Mouse (Mus musculus): ENCODE data around the gene Kcnmb4. TPM values are rescaled to one million over a fixed set of nuclear protein-coding genes. Genes with fewer than 3 reads are reported as not detected.
A peak's percentile ranks its signal among the peaks of the same experiment; 100 is the strongest.

Gene Kcnmb4
- polyA plus RNA-seq (2014; fragmentation: Nextera tagmentation; extraction: Ambion mirVana) = 9.5 and 12.9 TPM in 2 replicates

DNA sequence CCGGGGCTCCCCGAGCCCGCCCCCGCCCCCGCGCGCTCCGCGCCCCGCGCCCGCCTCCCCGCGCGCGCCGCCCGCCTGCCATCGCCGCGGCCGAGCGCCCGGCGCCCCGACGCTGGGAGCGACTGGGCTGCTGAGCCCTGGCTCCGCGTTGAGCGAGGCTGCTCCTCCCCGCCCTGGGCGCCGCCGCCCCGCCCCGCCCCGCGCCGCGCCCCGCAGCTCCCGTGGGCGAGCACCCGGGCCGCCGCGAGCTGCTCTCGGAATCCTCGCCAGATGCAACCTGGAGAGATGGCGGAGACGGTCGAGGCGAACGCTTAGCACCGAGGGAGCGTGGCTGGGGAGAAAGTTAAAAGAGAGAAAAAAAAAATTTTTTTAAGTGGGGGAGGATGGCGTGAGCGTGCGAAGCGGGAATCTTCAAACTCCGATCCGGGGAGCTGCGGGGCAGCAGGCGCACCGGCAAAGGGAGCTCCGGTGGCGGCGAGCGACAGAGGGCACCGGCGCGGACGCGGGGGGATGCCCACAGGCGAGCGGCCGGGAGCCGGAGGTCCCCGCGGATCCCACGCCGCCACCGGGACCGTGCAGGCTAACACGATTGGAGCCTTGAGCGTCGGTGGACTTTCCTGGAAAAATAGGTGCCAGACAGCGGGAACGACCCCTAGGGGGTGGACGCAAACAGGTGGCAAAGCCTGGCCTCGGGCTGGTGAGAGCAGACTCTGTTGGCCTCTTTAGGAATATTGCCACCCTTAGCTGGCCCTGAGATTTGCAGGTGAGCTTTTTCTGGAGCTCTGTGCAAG is at the start of gene Kcnmb4:
Gene Kcnmb4 (minus strand): TSS at position 120 of the 791 bp plus-strand sequence.
- Histone ChIP-seq H3K4me1 (replicated peaks; ENCODE audit: control insufficient read depth, insufficient read depth, low read length) (peaks cover 4% of the 10 kb centered on the region; the same call in 1 of the 2 replicates), H3K9me3 (ENCODE audit: control insufficient read depth, low read length) (no peaks in the 10 kb centered on the region; the same call in 1 of the 2 replicates), H3K9ac (ENCODE audit: low read length) (peak within 1 kb of the TSS; percentile 83), H3K27me3 (ENCODE audit: control insufficient read depth, insufficient read depth, low read length) (no peaks in the 10 kb centered on the region), H3K36me3 (ENCODE audit: control insufficient read depth, insufficient read depth, low read length) (no peaks in the 10 kb centered on the region), H3K27ac (ENCODE audit: low read depth, low read length) (peak within 1 kb of the TSS; percentile 57), H3K4me2 (ENCODE audit: low read depth, low read length, severe bottlenecking) (peak within 1 kb of the TSS; percentile 88), H3K4me3 (ENCODE audit: low read depth, low read length) (peak within 1 kb of the TSS; percentile 62)
- DNase-seq (ENCODE audit: low spot score) = peak; percentile 76
- WGBS = 1% methylated on average over 62 of the region's 92 CpGs
- ATAC-seq (replicated peaks; ENCODE audit: low FRiP score) = peak; percentile 77

DNA sequence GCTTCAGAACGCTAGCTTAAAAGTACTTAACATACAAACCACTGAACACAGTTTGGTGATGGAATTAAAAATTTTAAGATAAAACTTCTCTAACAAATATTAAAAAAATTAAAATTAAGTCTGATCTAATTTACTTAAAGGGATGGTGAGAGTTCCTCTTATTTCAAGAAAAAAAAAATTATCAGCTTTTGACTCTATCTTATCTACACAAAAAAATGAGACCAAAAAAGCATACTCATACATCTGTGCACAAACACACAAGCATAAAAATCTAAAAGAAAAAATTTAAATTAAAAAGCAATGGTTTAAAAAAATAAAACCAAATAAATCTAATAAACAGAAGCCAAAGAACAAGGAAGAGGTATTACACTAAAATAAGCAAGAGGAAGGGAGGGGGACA is 45.9 kb upstream of the Kcnmb4 start:
- no peaks in the 10 kb centered on the region for H3K9me3 ChIP-seq (ENCODE audit: control insufficient read depth, low read length)
- H3K27me3 ChIP-seq (ENCODE audit: control insufficient read depth, insufficient read depth, low read length) = no peaks in the 10 kb centered on the region
- H3K36me3 ChIP-seq (ENCODE audit: control insufficient read depth, insufficient read depth, low read length) = no peaks in the 10 kb centered on the region
- H3K4me1 ChIP-seq (replicated peaks; ENCODE audit: control insufficient read depth, insufficient read depth, low read length) = no peaks in the 10 kb centered on the region
- no peak overlapping the region for H3K4me2 ChIP-seq (ENCODE audit: low read depth, low read length, severe bottlenecking)
- ATAC-seq (replicated peaks; ENCODE audit: low FRiP score) (no peak), DNase-seq (ENCODE audit: low spot score) (no peak)
- no peak overlapping the region for H3K9ac ChIP-seq (ENCODE audit: low read length)
- H3K27ac ChIP-seq (ENCODE audit: low read depth, low read length) = no peak overlapping the region
- no peak overlapping the region for H3K4me3 ChIP-seq (ENCODE audit: low read depth, low read length)
- 98% methylated on average over 1 of the region's 1 CpGs for WGBS

DNA sequence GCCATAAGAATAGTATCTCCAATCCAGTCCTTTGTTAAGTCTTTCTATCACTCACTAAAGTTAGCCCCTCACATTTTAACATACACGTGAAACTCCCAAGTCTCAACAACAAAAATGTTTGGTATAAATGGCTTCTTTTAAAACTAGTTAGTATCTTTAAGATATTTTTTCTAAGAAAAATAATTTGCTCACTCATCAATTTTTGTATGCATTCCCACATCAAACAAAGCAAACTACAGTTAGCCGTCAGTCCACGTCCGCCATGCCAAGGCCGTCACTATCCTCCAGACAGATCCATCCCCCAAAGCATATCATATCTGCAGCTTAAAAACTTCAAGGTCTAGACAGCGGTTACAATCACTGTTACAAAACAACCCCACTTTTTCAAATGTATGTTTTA is 41.9 kb upstream of the Kcnmb4 start:
- DNase-seq (ENCODE audit: low spot score) = no peak
- H3K27ac ChIP-seq (ENCODE audit: low read depth, low read length) = no peak overlapping the region
- no peak overlapping the region for H3K4me3 ChIP-seq (ENCODE audit: low read depth, low read length)
- no peaks in the 10 kb centered on the region for H3K4me1 ChIP-seq (replicated peaks; ENCODE audit: control insufficient read depth, insufficient read depth, low read length)
- WGBS = 93% methylated on average over 6 of the region's 6 CpGs
- H3K36me3 ChIP-seq (ENCODE audit: control insufficient read depth, insufficient read depth, low read length) = no peaks in the 10 kb centered on the region
- no peak for ATAC-seq (replicated peaks; ENCODE audit: low FRiP score)
- H3K9ac ChIP-seq (ENCODE audit: low read length) = no peak overlapping the region
- no peak overlapping the region for H3K4me2 ChIP-seq (ENCODE audit: low read depth, low read length, severe bottlenecking)
- H3K9me3 ChIP-seq (ENCODE audit: control insufficient read depth, low read length) = no peaks in the 10 kb centered on the region
- H3K27me3 ChIP-seq (ENCODE audit: control insufficient read depth, insufficient read depth, low read length) = no peaks in the 10 kb centered on the region

DNA sequence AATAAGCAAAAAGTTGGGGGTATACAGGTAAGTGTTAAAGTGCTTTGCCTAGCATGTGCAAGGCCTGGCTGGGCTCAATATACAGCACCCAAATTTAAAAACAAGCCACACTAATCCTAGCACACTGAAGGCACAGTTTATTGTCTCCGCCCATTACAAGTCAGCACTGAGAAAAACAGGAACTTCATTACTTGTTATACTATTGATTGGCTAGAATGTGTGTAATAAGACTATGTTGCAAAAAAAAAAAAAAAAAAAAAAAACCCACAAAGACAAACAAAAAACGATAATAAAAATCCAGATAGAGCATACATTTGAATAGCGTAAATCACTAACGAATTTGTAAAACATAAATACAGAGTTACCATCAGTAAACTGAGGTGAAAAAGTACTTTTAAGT is 41.5 kb upstream of the Kcnmb4 start:
- Histone ChIP-seq H3K36me3 (ENCODE audit: control insufficient read depth, insufficient read depth, low read length) (no peaks in the 10 kb centered on the region), H3K4me3 (ENCODE audit: low read depth, low read length) (no peak overlapping the region), H3K27me3 (ENCODE audit: control insufficient read depth, insufficient read depth, low read length) (no peaks in the 10 kb centered on the region), H3K4me2 (ENCODE audit: low read depth, low read length, severe bottlenecking) (no peak overlapping the region), H3K27ac (ENCODE audit: low read depth, low read length) (no peak overlapping the region), H3K9me3 (ENCODE audit: control insufficient read depth, low read length) (no peaks in the 10 kb centered on the region), H3K9ac (ENCODE audit: low read length) (no peak overlapping the region), H3K4me1 (replicated peaks; ENCODE audit: control insufficient read depth, insufficient read depth, low read length) (no peaks in the 10 kb centered on the region)
- no peak for DNase-seq (ENCODE audit: low spot score)
- no peak for ATAC-seq (replicated peaks; ENCODE audit: low FRiP score)
- WGBS = 95% methylated on average over 4 of the region's 4 CpGs

DNA sequence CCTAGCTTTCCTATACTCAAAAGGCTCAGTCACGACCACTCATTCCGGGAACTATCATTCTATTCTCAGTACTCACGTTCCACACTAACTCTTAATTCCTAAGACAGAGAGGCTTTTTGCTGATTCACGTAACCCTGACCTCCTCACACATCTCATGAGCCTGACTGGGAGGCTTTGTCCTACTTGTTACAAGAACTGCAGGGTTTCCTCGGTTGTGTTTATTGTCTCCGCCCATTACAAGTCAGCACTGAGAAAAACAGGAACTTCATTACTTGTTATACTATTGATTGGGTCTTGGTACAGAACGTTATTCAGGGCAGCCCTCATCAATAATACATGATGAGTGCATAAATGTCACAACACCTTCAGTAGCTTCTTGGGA is 39.6 kb upstream of the Kcnmb4 start:
- 56% methylated on average over 7 of the region's 7 CpGs for WGBS
- Histone ChIP-seq H3K9ac (ENCODE audit: low read length) (no peak overlapping the region), H3K27me3 (ENCODE audit: control insufficient read depth, insufficient read depth, low read length) (no peaks in the 10 kb centered on the region), H3K4me2 (ENCODE audit: low read depth, low read length, severe bottlenecking) (no peak overlapping the region), H3K27ac (ENCODE audit: low read depth, low read length) (no peak overlapping the region), H3K4me1 (replicated peaks; ENCODE audit: control insufficient read depth, insufficient read depth, low read length) (no peaks in the 10 kb centered on the region), H3K4me3 (ENCODE audit: low read depth, low read length) (no peak overlapping the region), H3K36me3 (ENCODE audit: control insufficient read depth, insufficient read depth, low read length) (no peaks in the 10 kb centered on the region), H3K9me3 (ENCODE audit: control insufficient read depth, low read length) (no peaks in the 10 kb centered on the region)
- DNase-seq (ENCODE audit: low spot score) (no peak), ATAC-seq (replicated peaks; ENCODE audit: low FRiP score) (no peak)

DNA sequence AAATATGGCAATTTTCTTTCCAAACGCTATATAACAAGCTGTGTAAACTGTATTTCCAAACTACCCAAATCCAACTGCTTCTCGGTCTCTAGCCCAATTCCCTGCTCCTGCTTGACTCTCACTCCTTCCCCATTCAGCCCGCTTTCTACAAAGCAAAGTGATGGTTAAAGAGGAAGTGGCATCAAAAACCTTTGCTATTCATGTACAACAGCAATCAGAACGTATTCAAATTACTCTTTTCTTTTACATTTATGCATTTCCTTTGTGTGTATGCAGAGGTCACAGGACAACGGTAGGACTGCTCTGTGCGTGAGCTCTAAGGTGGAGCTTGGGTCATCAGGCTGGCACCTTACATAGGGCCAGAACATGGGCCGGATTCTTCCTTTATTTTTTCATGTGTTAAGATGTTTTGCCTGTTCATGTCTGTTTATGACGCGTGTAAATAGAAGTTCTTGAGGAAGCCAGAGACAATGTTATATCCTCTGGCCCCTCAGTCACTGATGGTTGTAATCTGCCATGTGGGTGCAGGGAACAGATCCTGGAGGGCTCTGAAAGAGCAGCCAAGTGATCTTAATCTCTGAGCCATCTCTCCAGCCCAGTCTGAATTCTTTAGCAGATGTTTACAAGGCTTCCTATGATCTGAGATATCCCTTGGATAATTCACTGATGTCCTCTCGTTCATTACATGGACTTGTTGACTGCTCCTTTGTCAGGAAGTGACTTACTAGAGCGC is 39.0 kb upstream of the Kcnmb4 start:
- Histone ChIP-seq H3K4me2 (ENCODE audit: low read depth, low read length, severe bottlenecking) (no peak overlapping the region), H3K9ac (ENCODE audit: low read length) (no peak overlapping the region), H3K27me3 (ENCODE audit: control insufficient read depth, insufficient read depth, low read length) (no peaks in the 10 kb centered on the region), H3K4me3 (ENCODE audit: low read depth, low read length) (no peak overlapping the region), H3K27ac (ENCODE audit: low read depth, low read length) (no peak overlapping the region), H3K9me3 (ENCODE audit: control insufficient read depth, low read length) (no peaks in the 10 kb centered on the region), H3K36me3 (ENCODE audit: control insufficient read depth, insufficient read depth, low read length) (no peaks in the 10 kb centered on the region), H3K4me1 (replicated peaks; ENCODE audit: control insufficient read depth, insufficient read depth, low read length) (no peaks in the 10 kb centered on the region)
- DNase-seq (ENCODE audit: low spot score) (no peak), ATAC-seq (replicated peaks; ENCODE audit: low FRiP score) (no peak)
- 87% methylated on average over 11 of the region's 11 CpGs for WGBS

DNA sequence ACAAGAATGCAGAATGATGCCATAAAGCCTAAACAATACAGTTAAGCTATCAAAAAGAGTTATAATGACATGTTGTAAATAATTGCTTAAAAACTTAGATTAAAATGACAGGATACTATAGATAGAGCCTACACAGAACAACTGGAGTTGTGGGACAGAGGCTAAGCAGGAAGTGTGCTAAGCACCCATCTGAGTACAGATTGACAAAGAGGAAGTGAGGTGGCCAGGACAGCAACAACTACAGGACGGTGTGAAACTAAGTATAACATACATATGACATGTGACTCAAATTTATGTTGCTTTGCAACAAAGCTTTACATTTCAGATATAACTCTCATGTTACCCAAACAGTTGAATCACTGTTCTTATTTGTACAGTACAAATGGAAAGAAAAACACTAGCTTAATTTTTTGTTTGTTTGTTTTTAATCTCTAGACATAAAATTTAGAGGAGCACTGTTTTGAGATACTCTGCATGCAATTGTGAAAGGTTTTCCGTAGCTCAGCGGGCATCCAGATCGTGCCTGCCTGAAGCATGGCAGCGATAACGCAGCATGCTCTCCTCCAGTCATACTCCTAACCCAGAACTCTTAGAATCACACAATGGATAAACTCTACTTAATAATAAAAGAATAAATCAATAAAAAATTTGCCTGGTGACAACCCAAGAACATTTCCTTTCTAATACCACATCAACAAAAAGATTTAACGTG is 31.8 kb upstream of the Kcnmb4 start:
- no peak for ATAC-seq (replicated peaks; ENCODE audit: low FRiP score)

DNA sequence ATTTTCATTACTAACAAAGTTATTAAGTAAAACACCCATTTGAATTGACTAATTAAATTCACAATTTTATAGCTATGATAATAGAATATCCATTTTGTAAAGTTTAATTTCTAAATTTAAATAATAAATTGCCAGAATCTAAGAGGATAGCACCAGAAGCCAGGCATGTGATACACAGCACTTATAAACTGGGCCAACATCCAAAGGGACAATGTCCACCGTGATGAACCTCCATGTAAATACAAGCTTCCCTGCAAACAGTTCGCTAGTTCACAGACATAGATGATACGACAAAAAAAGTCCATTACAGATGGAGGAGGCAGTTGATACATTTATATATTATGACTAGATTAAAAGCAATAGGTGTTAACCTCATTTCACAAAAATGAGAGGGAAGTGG is 19.1 kb upstream of the Kcnmb4 start:
- no peaks in the 10 kb centered on the region; the same call in 1 of the 2 replicates for H3K36me3 ChIP-seq (ENCODE audit: control insufficient read depth, insufficient read depth, low read length)
- no peaks in the 10 kb centered on the region for H3K4me1 ChIP-seq (replicated peaks; ENCODE audit: control insufficient read depth, insufficient read depth, low read length)
- H3K27ac ChIP-seq (ENCODE audit: low read depth, low read length) = no peak overlapping the region
- H3K9ac ChIP-seq (ENCODE audit: low read length) = no peak overlapping the region
- 96% methylated on average over 3 of the region's 3 CpGs for WGBS
- no peaks in the 10 kb centered on the region for H3K27me3 ChIP-seq (ENCODE audit: control insufficient read depth, insufficient read depth, low read length)
- H3K4me3 ChIP-seq (ENCODE audit: low read depth, low read length) = no peak overlapping the region
- ATAC-seq (replicated peaks; ENCODE audit: low FRiP score) (no peak), DNase-seq (ENCODE audit: low spot score) (no peak)
- H3K4me2 ChIP-seq (ENCODE audit: low read depth, low read length, severe bottlenecking) = no peak overlapping the region
- H3K9me3 ChIP-seq (ENCODE audit: control insufficient read depth, low read length) = no peaks in the 10 kb centered on the region

More for the DNA sequence above, 31.8 kb upstream of the Kcnmb4 start:
- no peak overlapping the region for H3K4me3 ChIP-seq (ENCODE audit: low read depth, low read length)
- WGBS = 93% methylated on average over 7 of the region's 7 CpGs
- DNase-seq (ENCODE audit: low spot score) = no peak
- H3K4me1 ChIP-seq (replicated peaks; ENCODE audit: control insufficient read depth, insufficient read depth, low read length) = no peaks in the 10 kb centered on the region
- H3K27ac ChIP-seq (ENCODE audit: low read depth, low read length) = no peak overlapping the region
- no peak overlapping the region for H3K9ac ChIP-seq (ENCODE audit: low read length)
- no peaks in the 10 kb centered on the region for H3K36me3 ChIP-seq (ENCODE audit: control insufficient read depth, insufficient read depth, low read length)
- H3K9me3 ChIP-seq (ENCODE audit: control insufficient read depth, low read length) = no peaks in the 10 kb centered on the region
- H3K4me2 ChIP-seq (ENCODE audit: low read depth, low read length, severe bottlenecking) = no peak overlapping the region
- no peaks in the 10 kb centered on the region for H3K27me3 ChIP-seq (ENCODE audit: control insufficient read depth, insufficient read depth, low read length)

All from forebrain, embryonic 11.5 days (tissue).